Mouse (Mus musculus): ENCODE measurements at regions not wholly inside any gene's neighbourhood (a gene's known extent, or its start where the extent isn't known, plus 50 kb on each side); places are given as distances from the start of the nearest gene placed in this dataset.

- ATAC-seq (replicated peaks; ENCODE audit: insufficient number of reproducible peaks, low FRiP score, low TSS enrichment, poor library complexity, severe bottlenecking), result no peak
These were observed 138.0 kb downstream of the Rpl14 start for GRCm38 (mm10) chr9:120709146-120709655.

- no peak for ATAC-seq (replicated peaks; ENCODE audit: insufficient number of reproducible peaks, low FRiP score, low TSS enrichment, poor library complexity, severe bottlenecking)
These were observed 141.7 kb downstream of the Rpl14 start for GRCm38 (mm10) chr9:120712987-120713386.

- no peak for ATAC-seq (replicated peaks; ENCODE audit: insufficient number of reproducible peaks, low FRiP score, low TSS enrichment, poor library complexity, severe bottlenecking)
These were observed 144.4 kb downstream of the Rpl14 start for GRCm38 (mm10) chr9:120715665-120716121.

GRCm38 (mm10) chr9:120718812-120719211, 147.6 kb downstream of the Rpl14 start:
- ATAC-seq (replicated peaks; ENCODE audit: insufficient number of reproducible peaks, low FRiP score, low TSS enrichment, poor library complexity, severe bottlenecking), result no peak

GRCm38 (mm10) chr9:120721451-120722123, 150.3 kb downstream of the Rpl14 start:
- no peak for ATAC-seq (replicated peaks; ENCODE audit: insufficient number of reproducible peaks, low FRiP score, low TSS enrichment, poor library complexity, severe bottlenecking)

- no peak for ATAC-seq (replicated peaks; ENCODE audit: insufficient number of reproducible peaks, low FRiP score, low TSS enrichment, poor library complexity, severe bottlenecking)
These were observed 151.8 kb downstream of the Rpl14 start for GRCm38 (mm10) chr9:120723026-120723425.

GRCm38 (mm10) chr9:120731952-120732622, 160.8 kb downstream of the Rpl14 start:
- no peak for ATAC-seq (replicated peaks; ENCODE audit: insufficient number of reproducible peaks, low FRiP score, low TSS enrichment, poor library complexity, severe bottlenecking)

GRCm38 (mm10) chr9:120732650-120733293, 161.5 kb downstream of the Rpl14 start:
- no peak for ATAC-seq (replicated peaks; ENCODE audit: insufficient number of reproducible peaks, low FRiP score, low TSS enrichment, poor library complexity, severe bottlenecking)

- no peak for ATAC-seq (replicated peaks; ENCODE audit: insufficient number of reproducible peaks, low FRiP score, low TSS enrichment, poor library complexity, severe bottlenecking)
These were observed 162.6 kb downstream of the Rpl14 start for GRCm38 (mm10) chr9:120733681-120734465.

GRCm38 (mm10) chr9:120735217-120735616, 164.0 kb downstream of the Rpl14 start:
- ATAC-seq (replicated peaks; ENCODE audit: insufficient number of reproducible peaks, low FRiP score, low TSS enrichment, poor library complexity, severe bottlenecking), result no peak

GRCm38 (mm10) chr9:120737956-120738355, 166.7 kb downstream of the Rpl14 start:
- no peak for ATAC-seq (replicated peaks; ENCODE audit: insufficient number of reproducible peaks, low FRiP score, low TSS enrichment, poor library complexity, severe bottlenecking)

GRCm38 (mm10) chr9:120739199-120739952, 168.1 kb downstream of the Rpl14 start:
- ATAC-seq (replicated peaks; ENCODE audit: insufficient number of reproducible peaks, low FRiP score, low TSS enrichment, poor library complexity, severe bottlenecking), result no peak; the same call in 1 of the 2 replicates

- no peak for ATAC-seq (replicated peaks; ENCODE audit: insufficient number of reproducible peaks, low FRiP score, low TSS enrichment, poor library complexity, severe bottlenecking)
These were observed 168.8 kb downstream of the Rpl14 start for GRCm38 (mm10) chr9:120739953-120740524.

- ATAC-seq (replicated peaks; ENCODE audit: insufficient number of reproducible peaks, low FRiP score, low TSS enrichment, poor library complexity, severe bottlenecking), result no peak
These were observed 170.3 kb downstream of the Rpl14 start for GRCm38 (mm10) chr9:120741521-120741920.

- no peak for ATAC-seq (replicated peaks; ENCODE audit: insufficient number of reproducible peaks, low FRiP score, low TSS enrichment, poor library complexity, severe bottlenecking)
These were observed 172.2 kb downstream of the Rpl14 start for GRCm38 (mm10) chr9:120743455-120743854.

GRCm38 (mm10) chr9:120745674-120746073, 174.4 kb downstream of the Rpl14 start:
- no peak for ATAC-seq (replicated peaks; ENCODE audit: insufficient number of reproducible peaks, low FRiP score, low TSS enrichment, poor library complexity, severe bottlenecking)

- ATAC-seq (replicated peaks; ENCODE audit: insufficient number of reproducible peaks, low FRiP score, low TSS enrichment, poor library complexity, severe bottlenecking), result no peak
These were observed 178.2 kb upstream of the Ctnnb1 start for GRCm38 (mm10) chr9:120750820-120751219.
